23 mouse cellular contexts compared by ENCODE assay signal in the genomic region with DNA sequence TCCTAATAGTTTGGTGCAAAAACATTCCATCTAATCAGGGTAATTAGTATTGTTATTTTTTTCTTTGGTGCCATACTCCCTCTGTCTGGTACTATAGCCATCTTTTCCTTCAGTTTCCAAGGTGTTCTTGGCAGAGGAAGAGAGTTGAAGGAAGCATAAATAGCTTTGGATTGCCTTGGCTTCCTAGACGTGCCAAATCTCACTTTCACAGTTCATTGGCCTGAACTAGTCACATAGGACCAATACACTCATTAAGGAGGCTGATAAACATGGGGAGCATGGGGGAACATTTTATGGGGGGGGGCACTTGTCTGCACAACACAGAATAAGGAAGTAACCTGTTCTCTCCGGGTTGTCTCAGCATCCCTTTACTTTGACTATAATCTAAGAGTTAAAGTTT. TPM values are rescaled to one million over a fixed set of nuclear protein-coding genes. Genes with fewer than 3 reads are reported as not detected.
DNase-seq lines count a peak whose midpoint lies in the region; ATAC-seq lines count a peak whose summit lies in the region.
"Had no signal": no experiment of that assay in that cellular context is flagged by ENCODE, and none has a peak within 500 bp of the region (broad histone marks: within the 10 kb centered on the region; RNA-seq: fewer than 3 reads in every experiment).

No protein-coding gene starts in this region.

- no peaks in the 10 kb centered on the region for H3K9me3 ChIP-seq in neural tube, embryonic 14.5 days (ENCODE audit: control insufficient read depth, low read length)
- no peaks in the 10 kb centered on the region for H3K9me3 ChIP-seq in neural tube, embryonic 15.5 days (replicated peaks)
- no peaks in the 10 kb centered on the region for H3K9me3 ChIP-seq in midbrain, embryonic 14.5 days (ENCODE audit: control insufficient read depth, low read length)
- H3K9me3 ChIP-seq: embryonic facial prominence, embryonic 12.5 days; heart, embryonic 15.5 days; hindbrain, embryonic 10.5 days had no signal

- no peaks in the 10 kb centered on the region for H3K4me1 ChIP-seq in neural tube, embryonic 14.5 days (ENCODE audit: control insufficient read depth, insufficient read depth, low read length)
- H3K4me1 ChIP-seq in neural tube, embryonic 15.5 days: 0 out of 2 replicates have a peak, but pooled peaks cover 2% of the 10 kb centered on the region
- no peaks in the 10 kb centered on the region for H3K4me1 ChIP-seq in midbrain, embryonic 14.5 days (ENCODE audit: control insufficient read depth, insufficient read depth, low read length)
- H3K4me1 ChIP-seq: embryonic facial prominence, embryonic 12.5 days; heart, embryonic 15.5 days had no signal

- H3K27ac ChIP-seq in neural tube, embryonic 14.5 days (ENCODE audit: low read depth, low read length): no peak overlapping the region
- no peak overlapping the region for H3K27ac ChIP-seq in neural tube, embryonic 15.5 days (replicated peaks)
- H3K27ac ChIP-seq in midbrain, embryonic 14.5 days (replicated peaks; ENCODE audit: low read depth, low read length): no peak overlapping the region
- H3K27ac ChIP-seq: embryonic facial prominence, embryonic 12.5 days; heart, adult 2 months; heart, embryonic 15.5 days; hindbrain, embryonic 10.5 days; hindbrain, embryonic 14.5 days had no signal

- no peaks in the 10 kb centered on the region for H3K27me3 ChIP-seq in neural tube, embryonic 14.5 days (ENCODE audit: control insufficient read depth, insufficient read depth, low read length)
- no peaks in the 10 kb centered on the region for H3K27me3 ChIP-seq in neural tube, embryonic 15.5 days (replicated peaks)
- H3K27me3 ChIP-seq in midbrain, embryonic 14.5 days (ENCODE audit: control insufficient read depth, insufficient read depth, low read length): no peaks in the 10 kb centered on the region
- H3K27me3 ChIP-seq: CH12.LX; embryonic facial prominence, embryonic 12.5 days; heart, embryonic 15.5 days; Patski had no signal

- WGBS in neural tube, embryonic 14.5 days: 56% methylated on average over 2 of the region's 2 CpGs
- 54% methylated on average over 2 of the region's 2 CpGs for WGBS in neural tube, embryonic 15.5 days
- WGBS in midbrain, embryonic 14.5 days: 84% methylated on average over 2 of the region's 2 CpGs

- intact Hi-C loops in heart, postnatal 25 days (cut with DNase I): no loop called here

- no peaks in the 10 kb centered on the region for H3K36me3 ChIP-seq in neural tube, embryonic 14.5 days (ENCODE audit: control insufficient read depth, insufficient read depth, low read length)
- no peaks in the 10 kb centered on the region for H3K36me3 ChIP-seq in neural tube, embryonic 15.5 days
- no peaks in the 10 kb centered on the region for H3K36me3 ChIP-seq in midbrain, embryonic 14.5 days (ENCODE audit: control insufficient read depth, insufficient read depth, low read length)
- H3K36me3 ChIP-seq: embryonic facial prominence, embryonic 12.5 days; heart, embryonic 15.5 days; hindbrain, embryonic 10.5 days had no signal

- peak; percentile 56; the same call in 1 of the 2 replicates for ATAC-seq in neural tube, embryonic 14.5 days (ENCODE audit: low read depth)
- ATAC-seq in neural tube, embryonic 15.5 days (ENCODE audit: low FRiP score): 0 out of 2 replicates have a peak, but pooled peaks have one; percentile 38
- ATAC-seq in midbrain, embryonic 14.5 days (ENCODE audit: low FRiP score, low TSS enrichment): no peak
- ATAC-seq: activated CD4-positive, CD25-positive, alpha-beta regulatory T cell, adult 4 months; inflammation-experienced regulatory T-cells, adult 6 months; Patski had no signal

- H3K4me2 ChIP-seq in neural tube, embryonic 14.5 days (ENCODE audit: low read depth, low read length): no peak overlapping the region
- no peak overlapping the region for H3K4me2 ChIP-seq in neural tube, embryonic 15.5 days
- H3K4me2 ChIP-seq in midbrain, embryonic 14.5 days (ENCODE audit: low read length): no peak overlapping the region
- H3K4me2 ChIP-seq: embryonic facial prominence, embryonic 12.5 days; heart, embryonic 11.5 days; heart, embryonic 15.5 days; hindbrain, embryonic 14.5 days had no signal

- DNase-seq in cerebellum, postnatal 10 days: peak; percentile 36
- DNase-seq in cerebellum, adult 11-12 months: no peak
- DNase-seq in heart, adult 11 months: peak; percentile 5
- no peak for DNase-seq in heart, postnatal 25 days (ENCODE audit: low spot score)
- DNase-seq in neural tube, embryonic 10.5 days (ENCODE audit: extremely low spot score, low spot score): no peak
- no peak for DNase-seq in midbrain, embryonic 14.5 days
- DNase-seq: adrenal gland, postnatal 14 days; cerebellum, adult 18-20 months; gastrocnemius, postnatal 10 days; heart, adult 2 months; heart, postnatal 14 days; kidney, adult 18-20 months had no signal

- H3K4me3 ChIP-seq in neural tube, embryonic 14.5 days (ENCODE audit: low read depth, low read length): no peak overlapping the region
- no peak overlapping the region for H3K4me3 ChIP-seq in neural tube, embryonic 15.5 days (replicated peaks)
- H3K4me3 ChIP-seq in midbrain, embryonic 14.5 days (replicated peaks; ENCODE audit: low read depth, low read length): no peak overlapping the region
- H3K4me3 ChIP-seq: embryonic facial prominence, embryonic 12.5 days; heart, adult 2 months; heart, embryonic 15.5 days; hindbrain, embryonic 10.5 days had no signal

- no peak overlapping the region for H3K9ac ChIP-seq in neural tube, embryonic 14.5 days (replicated peaks; ENCODE audit: low read depth, low read length)
- H3K9ac ChIP-seq in neural tube, embryonic 15.5 days (replicated peaks): no peak overlapping the region
- no peak overlapping the region for H3K9ac ChIP-seq in midbrain, embryonic 14.5 days (replicated peaks; ENCODE audit: low read length)
- H3K9ac ChIP-seq: embryonic facial prominence, embryonic 12.5 days; heart, embryonic 15.5 days; hindbrain, embryonic 14.5 days had no signal

RNA-seq across cellular contexts. Expression of gene Ndufaf5, which starts 45.0 kb away (rescaled TPM):
- 10 to 100 TPM; 35.4 to 37.7 TPM for total RNA-seq in heart, postnatal 25 days (2021)
- polyA plus RNA-seq in neural tube, embryonic 14.5 days (2014; fragmentation: Nextera tagmentation; extraction: Ambion mirVana): 59.2 and 63.3 TPM in 2 replicates
- 56.4 and 69.4 TPM in 2 replicates for polyA plus RNA-seq in neural tube, embryonic 15.5 days (2015; fragmentation: Nextera tagmentation; extraction: Ambion mirVana)
- polyA plus RNA-seq in midbrain, embryonic 14.5 days (2014; fragmentation: Nextera tagmentation; extraction: Ambion mirVana): 49.3 and 51.0 TPM in 2 replicates

RNA-seq across cellular contexts. Expression of gene Esf1, which starts 45.1 kb away (rescaled TPM):
- 10 to 100 TPM; 12.5 to 12.6 TPM for total RNA-seq in heart, postnatal 25 days (2021)
- polyA plus RNA-seq in neural tube, embryonic 14.5 days (2014; fragmentation: Nextera tagmentation; extraction: Ambion mirVana): 17.6 and 21.4 TPM in 2 replicates
- polyA plus RNA-seq in neural tube, embryonic 15.5 days (2015; fragmentation: Nextera tagmentation; extraction: Ambion mirVana): 18.6 and 20.4 TPM in 2 replicates
- 15.4 and 18.5 TPM in 2 replicates for polyA plus RNA-seq in midbrain, embryonic 14.5 days (2014; fragmentation: Nextera tagmentation; extraction: Ambion mirVana)

Comparison
In these comparisons a context has a peak if more than half of its experiments do, and no peak if none do; other contexts are left out.
1. DNase-seq: peak in cerebellum, postnatal 10 days (2 of 2) and heart, adult 11 months (single experiment); none in cerebellum, adult 11-12 months (single experiment), heart, postnatal 25 days (single experiment), neural tube, embryonic 10.5 days (single experiment) and midbrain, embryonic 14.5 days (single experiment).